1 mouse cellular context compared by ENCODE assay signal in the genomic region with DNA sequence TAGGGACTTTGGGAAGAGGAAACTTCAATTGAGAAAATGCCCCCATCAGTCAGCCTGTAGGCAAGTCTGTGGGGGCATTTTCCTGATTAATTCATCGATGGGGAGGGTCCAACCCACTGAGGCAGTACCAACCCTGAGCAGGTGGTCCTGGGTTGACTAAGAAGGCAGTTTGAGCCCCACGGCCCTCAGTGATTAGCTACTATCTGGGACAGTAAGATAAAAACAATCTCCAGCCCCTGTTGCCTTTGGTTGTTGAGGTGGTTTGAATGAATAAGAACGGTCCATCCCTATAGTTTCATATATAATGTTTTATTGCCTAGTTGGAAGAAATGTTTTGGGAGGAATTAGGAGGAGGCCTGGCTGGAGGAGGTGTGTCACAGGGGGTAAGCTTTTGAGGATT.
A peak's percentile ranks its signal among the peaks of the same experiment; 100 is the strongest.
TF ChIP-seq lines count a peak whose summit lies in the region.

No protein-coding gene starts in this region.

TF ChIP-seq in MEL, 35 proteins besides CTCF, POLR2A, EP300 and RAD21 (continued from another document):
- no peak for TF ChIP-seq MYC (IDR thresholded peaks at IDR 0.05; ENCODE audit: low read depth, low read length)
- peak; percentile 59 for TF ChIP-seq GATA1 (IDR thresholded peaks at IDR 0.05; ENCODE audit: low read depth, low read length)
- TF ChIP-seq USF1 (IDR thresholded peaks at IDR 0.05; ENCODE audit: low read depth, low read length), result no peak
- no peak for TF ChIP-seq MAFK (IDR thresholded peaks at IDR 0.05; ENCODE audit: borderline replicate concordance, low read depth, low read length)
